Mouse (Mus musculus) cerebellum, adult (tissue): Measurements from ENCODE around the gene 2810408A11Rik.

Source experiments
- ATAC-seq: cut with Nextera tagmentation; 2 replicates; pipeline ENCODE4 v1.9.2; 2017; ENCODE audit warnings: mild to moderate bottlenecking, moderate library complexity, mixed read lengths; ENCODE audit not compliant: insufficient number of reproducible peaks, low FRiP score, low TSS enrichment

The 2810408A11Rik gene

GRCm38 (mm10) chr11:69854680-69855079 is 46.1 kb downstream of the 2810408A11Rik start:
- no peak for ATAC-seq

GRCm38 (mm10) chr11:69853994-69854393 is 46.8 kb downstream of the 2810408A11Rik start:
- no peak for ATAC-seq

DNA sequence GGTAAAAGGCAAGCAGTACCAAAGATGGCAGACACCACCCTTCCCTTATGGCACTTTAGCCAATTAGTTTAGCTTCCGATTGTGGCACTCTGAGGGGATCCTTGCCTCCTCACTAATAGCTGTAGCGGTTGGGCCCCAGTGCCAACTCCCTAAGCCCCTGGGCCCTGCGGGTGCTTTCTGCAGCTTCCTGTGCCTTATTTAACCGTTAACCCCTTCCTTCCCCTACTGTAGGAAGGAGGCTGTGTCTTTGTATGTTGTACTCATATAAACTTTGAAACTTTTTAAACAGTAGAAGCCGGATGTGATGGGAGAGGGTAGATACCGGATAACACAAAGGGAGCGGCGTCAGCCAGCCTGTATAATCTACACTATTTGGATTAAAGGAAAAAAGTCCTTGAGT is 50.0 kb downstream of the 2810408A11Rik start:
- no peak for ATAC-seq

DNA sequence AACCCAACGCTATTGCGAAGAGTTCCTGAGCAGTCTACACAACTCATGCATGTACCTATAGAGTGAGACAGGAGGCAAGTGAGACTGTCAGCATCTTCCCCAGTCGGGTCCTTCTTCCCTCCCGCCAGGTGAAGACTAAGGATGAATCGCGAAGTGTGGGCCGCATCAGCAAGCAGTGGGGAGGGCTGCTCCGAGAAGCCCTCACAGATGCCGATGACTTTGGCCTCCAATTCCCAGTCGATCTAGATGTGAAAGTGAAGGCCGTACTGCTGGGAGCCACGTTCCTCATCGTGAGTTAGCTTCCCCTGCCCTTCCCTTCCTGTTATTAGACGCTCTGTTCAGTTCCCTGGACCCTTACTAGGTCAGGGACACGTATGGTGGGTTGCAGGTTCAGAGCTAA is 50.9 kb downstream of the 2810408A11Rik start:
- no peak for ATAC-seq

GRCm38 (mm10) chr11:69849128-69849527 is 51.7 kb downstream of the 2810408A11Rik start:
- ATAC-seq, result no peak

DNA sequence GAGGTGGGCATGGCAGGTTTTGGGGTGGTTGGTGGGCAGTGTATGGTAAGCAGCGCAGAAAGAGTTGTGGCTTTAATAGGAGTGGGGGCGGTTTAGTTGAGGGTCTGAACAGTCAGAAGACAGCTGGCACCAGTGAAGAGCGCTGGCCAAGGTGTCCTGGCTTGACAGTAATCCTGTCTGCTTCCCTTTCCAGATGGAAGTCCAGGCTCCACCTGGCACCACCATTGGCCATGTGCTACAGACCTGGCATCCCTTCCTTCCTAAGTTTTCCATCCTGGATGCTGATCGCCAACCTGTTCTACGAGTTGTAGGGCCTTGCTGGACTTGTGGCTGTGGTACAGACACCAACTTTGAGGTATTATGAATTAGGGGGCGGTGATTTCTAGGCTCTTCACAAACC is 52.8 kb downstream of the 2810408A11Rik start:
- no peak for ATAC-seq
